Mouse (Mus musculus) left cerebral cortex, postnatal 36 days (tissue): ENCODE results near the gene Stk4. TPM values are rescaled to one million over a fixed set of nuclear protein-coding genes. Genes with fewer than 3 reads are reported as not detected.

Source experiments
- DNase-seq, 2 experiments: peaks; one replicate each; pipeline ENCODE4 v3.0.0; 2021 to 2022; ENCODE audit warnings: low spot score in 2 of 2, mixed read lengths in 1 of 2
- intact Hi-C: fragments of 180-260 bp; cut with DNase I; formaldehyde crosslinking; loops from one replicate; pipeline ENCODE4 v1.15.1; 2025
- total RNA-seq, 2 experiments: library from RNA; stranded (reverse); gene quantifications; 2 replicates each; pipeline ENCODE4 v1.2.3; 2021

Gene Stk4
- total RNA-seq, 2 experiments from 2014 or later = 31.1 to 39.7 TPM

DNA sequence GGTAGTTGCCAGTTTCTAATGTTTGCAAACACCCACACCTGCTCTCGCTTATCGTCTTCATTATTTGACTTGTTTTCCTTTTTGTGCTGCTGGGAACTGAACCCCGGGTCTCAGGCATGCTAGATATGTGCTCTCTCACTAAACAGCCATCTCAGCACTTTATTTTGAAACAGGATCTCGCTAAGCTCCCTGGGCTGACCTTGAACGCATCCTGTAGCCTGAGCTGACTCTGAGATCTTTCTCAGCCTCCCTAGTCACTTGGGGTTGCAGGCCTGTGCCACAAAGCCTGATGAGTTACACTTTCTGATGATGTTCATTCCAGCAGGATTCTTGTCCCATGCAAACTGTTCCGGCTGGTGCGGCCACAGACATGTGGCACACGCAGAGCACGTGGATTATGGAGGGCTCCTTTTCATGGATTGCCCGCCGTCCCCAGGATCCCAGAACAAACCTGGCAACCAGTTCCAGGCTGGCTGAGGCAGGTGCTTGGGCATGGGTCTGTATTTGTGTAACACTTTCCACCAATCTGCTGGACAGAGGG lies 91.5 kb downstream of the Stk4 start:
- intact Hi-C loops = no loop called here
- no peak for DNase-seq

DNA sequence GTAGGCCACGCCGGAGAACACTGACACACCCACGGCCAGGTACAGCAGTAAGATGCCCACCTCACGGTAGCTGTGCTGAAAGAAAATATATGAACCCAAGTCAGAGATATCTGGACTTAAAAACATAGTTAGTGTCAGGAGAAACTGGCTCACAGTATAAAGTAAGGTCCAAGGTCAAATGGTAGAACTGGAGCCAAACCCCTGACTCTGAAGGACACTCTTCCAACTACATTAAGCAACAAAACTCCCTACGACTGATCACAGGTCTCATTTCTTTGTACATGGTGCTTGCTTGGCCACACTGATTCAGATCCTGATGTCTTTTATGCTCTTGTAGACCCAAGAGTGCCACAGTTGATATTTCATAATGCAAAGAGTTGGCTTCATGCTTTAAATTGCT lies 94.8 kb downstream of the Stk4 start:
- intact Hi-C loops = no loop called here
- DNase-seq = no peak

- intact Hi-C loops = no loop called here
- DNase-seq = peak in 1 of 2 experiments; percentile 28
These were observed 97.8 kb downstream of the Stk4 start for GRCm38 (mm10) chr2:164167752-164168570.

GRCm38 (mm10) chr2:164168571-164168946 lies 98.4 kb downstream of the Stk4 start:
- DNase-seq = peak; percentile 50 to 62
- intact Hi-C loops = no loop called here

GRCm38 (mm10) chr2:164170326-164170725 lies 100.2 kb downstream of the Stk4 start:
- intact Hi-C loops = loop anchor here (5.0 kb wide), 1 partner anchor 33 kb away; no protein-coding TSS in a partner anchor
- DNase-seq = no peak

- DNase-seq = peak in 1 of 2 experiments; percentile 47
- intact Hi-C loops = loop anchor here (5.0 kb wide), 1 partner anchor 34 kb away; no protein-coding TSS in a partner anchor
These were observed 100.8 kb downstream of the Stk4 start, which contains the start of gene Kcns1 for GRCm38 (mm10) chr2:164170902-164171301. Kcns1 (minus strand) TSS chr2:164171113.

DNA sequence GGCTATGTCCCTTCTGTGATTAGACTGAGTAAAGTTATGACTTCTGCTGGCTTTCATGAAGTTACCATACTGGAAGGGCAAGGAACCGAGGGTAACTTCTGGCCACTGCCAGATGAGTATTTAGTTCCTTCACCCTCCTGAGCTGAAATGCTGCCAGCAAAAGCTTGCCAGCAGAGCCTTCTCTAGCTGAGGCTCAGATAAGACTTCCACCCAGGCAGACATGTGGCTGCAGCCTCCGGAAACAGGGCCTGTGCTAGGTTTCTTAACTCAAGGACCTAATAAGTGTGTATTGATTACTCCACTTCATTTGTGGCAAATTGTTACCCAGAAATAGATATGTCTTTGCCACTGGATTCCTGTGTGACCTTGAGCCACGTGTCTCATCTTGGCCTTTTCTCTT lies 103.3 kb downstream of the Stk4 start:
- DNase-seq = no peak
- intact Hi-C loops = loop anchor here (5.0 kb wide), 1 partner anchor 36 kb away; no protein-coding TSS in a partner anchor

DNA sequence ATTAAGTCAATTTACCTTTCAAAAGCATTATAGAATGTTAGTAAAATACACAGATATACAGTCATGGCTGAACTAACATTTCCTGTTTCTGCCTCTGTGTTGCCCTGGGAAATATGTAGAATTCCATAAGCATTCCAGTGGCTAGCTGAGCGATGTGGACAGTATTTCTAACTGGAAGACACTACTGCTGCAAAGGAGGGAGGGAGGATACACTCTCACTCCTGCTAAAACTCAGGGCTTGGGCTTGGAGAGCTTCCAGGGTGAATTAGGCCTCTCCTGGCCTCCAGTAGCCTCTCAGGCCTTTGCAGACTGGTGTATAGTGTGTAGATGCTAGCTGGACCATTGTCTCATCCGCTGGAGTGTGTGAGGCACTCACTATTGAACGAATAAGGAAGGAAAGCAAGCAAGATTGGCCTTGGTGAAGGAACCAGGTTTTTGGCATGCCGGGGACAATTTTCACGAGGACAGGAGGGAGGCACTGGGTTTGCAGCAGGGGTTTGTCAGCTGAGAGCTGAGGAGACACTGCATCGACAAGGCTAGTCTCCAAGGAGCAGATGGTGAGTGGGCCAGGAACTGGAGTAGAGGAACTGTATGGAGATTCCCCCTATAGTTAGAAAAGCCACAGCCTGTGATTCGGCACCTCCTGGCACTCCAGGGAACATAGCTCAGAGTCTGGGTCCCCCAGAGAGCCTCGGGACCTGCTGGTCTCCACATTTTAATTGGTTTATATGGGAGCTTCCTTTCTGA lies 104.7 kb downstream of the Stk4 start:
- intact Hi-C loops = loop anchor here (5.0 kb wide), 1 partner anchor 38 kb away; no protein-coding TSS in a partner anchor
- peak; percentile 83 to 87 for DNase-seq

GRCm38 (mm10) chr2:164175850-164176249 lies 105.7 kb downstream of the Stk4 start:
- DNase-seq = no peak
- intact Hi-C loops = no loop called here

DNA sequence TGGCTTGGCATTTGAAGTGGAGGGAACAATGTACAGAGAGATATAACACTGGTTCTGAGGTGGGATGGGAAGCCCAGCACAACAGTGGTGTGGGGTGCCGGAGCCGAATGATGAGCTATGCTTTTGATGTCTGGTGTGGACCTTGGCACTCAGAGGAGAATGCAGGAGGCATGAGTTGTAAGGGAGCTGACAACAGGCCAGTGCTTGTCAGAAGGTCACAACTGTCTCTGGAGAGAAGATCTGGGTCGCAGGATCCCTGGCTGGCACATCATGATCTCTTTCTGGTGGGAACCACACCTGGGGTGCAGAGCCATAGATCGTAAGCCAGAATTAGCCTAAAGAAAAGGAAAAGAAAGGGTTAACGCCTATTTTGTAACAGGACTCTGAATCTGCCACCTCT lies 107.7 kb downstream of the Stk4 start:
- DNase-seq = no peak
- intact Hi-C loops = no loop called here

GRCm38 (mm10) chr2:164180124-164180523 lies 110.0 kb downstream of the Stk4 start:
- intact Hi-C loops = loop anchor here (10.0 kb wide), 1 partner anchor 205 kb away; the partner anchor contains the start of gene Slpi
- no peak for DNase-seq

- intact Hi-C loops = loop anchor here (10.0 kb wide), 1 partner anchor 204 kb away; the partner anchor contains the start of gene Slpi
These were observed 110.6 kb downstream of the Stk4 start for GRCm38 (mm10) chr2:164180770-164181169.

DNA sequence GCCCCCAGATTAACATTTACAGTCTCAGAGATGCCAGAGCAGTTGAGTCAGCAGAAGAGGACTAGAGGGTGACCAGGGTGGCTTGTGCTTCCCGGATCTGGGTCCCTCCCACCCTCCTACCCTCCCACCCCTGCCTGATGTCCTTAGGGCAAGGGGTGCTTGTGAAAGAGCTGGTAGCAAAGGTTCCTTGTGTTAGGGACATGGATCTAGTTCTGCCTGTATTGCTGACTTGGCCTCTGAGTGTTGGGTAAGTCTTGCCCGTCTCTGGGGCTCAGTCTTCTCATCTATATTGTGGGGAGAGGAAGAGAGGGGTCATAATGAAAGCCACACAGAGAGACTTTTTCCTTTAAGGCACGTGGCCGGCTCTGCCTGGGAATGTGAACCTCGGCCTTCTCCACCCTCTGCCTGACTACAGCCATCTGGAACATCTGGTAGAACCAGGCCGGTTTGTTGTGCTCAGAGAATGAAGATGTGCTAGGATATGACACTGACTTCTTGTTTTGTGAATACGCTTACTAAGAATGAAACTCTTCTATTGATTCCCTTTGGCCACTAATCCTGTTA lies 112.7 kb downstream of the Stk4 start, which contains the start of gene Wfdc5:
Gene Wfdc5 (minus strand): TSS at position 51 of the 564 bp plus-strand sequence.
- intact Hi-C loops = loop anchor here (10.0 kb wide), 1 partner anchor 202 kb away; the partner anchor contains the start of gene Slpi
- no peak for DNase-seq

More at GRCm38 (mm10) chr2:164180770-164181169, 110.6 kb downstream of the Stk4 start:
- no peak for DNase-seq

GRCm38 (mm10) chr2:164183340-164183739 lies 113.2 kb downstream of the Stk4 start:
- no peak for DNase-seq
- intact Hi-C loops = loop anchor here (10.0 kb wide), 1 partner anchor 201 kb away; the partner anchor contains the start of gene Slpi

DNA sequence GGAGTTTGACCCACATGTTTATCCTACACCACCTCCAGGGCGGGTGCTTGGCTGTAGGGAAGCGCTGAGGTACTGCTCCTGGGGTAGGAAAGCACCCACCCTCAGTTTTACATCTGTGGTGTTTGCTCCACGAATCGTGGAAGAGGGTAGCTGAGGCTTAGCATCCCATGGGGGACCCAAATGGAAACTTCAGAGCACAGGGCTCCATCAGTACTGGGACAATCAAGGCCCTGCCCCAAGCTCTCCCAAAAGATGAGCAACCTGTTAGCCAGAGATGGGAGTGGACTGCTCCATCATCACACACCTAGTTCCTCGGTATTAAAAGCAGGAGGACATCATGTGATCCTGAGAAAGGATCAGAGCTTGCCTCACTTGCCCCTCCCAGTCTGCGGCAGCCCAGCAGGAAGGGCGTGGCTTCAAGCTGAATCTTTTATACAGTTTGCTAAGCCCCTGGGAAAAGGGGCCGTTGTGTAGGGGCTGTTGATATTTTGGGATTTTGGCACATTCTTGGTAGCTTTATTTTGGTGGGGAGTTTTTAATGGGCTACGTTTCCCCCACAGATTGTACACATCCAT lies 114.1 kb downstream of the Stk4 start:
- DNase-seq = no peak

DNA sequence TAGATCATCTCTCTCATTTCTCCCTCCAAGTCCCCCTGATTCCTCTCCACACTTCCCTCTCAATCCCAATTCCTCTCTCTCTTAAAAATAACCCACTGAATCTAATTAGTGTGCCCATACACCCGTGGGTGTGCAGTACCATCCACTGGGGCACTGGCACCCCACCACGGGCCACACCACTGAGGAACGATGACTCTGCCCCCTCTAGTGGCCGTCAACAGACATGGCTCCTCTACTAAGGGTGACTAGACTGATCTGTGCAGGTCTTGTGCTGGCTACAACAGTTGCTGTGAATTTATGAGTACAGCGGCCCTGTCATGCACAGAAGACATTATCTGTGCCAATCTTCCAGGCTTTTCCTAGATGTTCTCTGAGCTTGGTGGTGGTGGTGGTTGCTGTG lies 118.6 kb downstream of the Stk4 start:
- no peak for DNase-seq
- intact Hi-C loops = loop anchor here (10.0 kb wide), 1 partner anchor 196 kb away; the partner anchor contains the start of gene Slpi

More for the DNA sequence above, 114.1 kb downstream of the Stk4 start:
- intact Hi-C loops = loop anchor here (10.0 kb wide), 1 partner anchor 201 kb away; the partner anchor contains the start of gene Slpi

DNA sequence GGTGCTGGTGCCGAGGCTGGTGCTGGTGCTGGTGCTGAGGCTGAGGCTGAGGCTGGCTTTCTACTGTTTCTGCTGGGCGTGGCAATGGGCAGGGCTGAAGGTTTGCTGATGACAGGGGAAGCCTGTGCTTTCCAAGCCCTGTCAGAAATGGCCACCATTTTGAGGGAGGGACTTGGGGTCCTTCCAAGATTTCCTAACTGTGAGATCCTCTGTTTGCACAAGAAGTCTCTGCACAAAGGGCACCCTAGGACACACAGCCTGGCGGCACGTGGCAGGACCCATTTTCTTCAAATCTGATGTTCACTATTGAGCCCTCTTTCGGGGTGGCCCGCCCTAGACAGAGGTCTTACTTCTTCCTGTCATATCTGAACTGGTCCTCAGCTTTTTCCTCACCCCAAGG lies 120.5 kb downstream of the Stk4 start, which contains the start of gene Wfdc12:
Gene Wfdc12 (minus strand): TSS at position 33 of the 400 bp plus-strand sequence.
- intact Hi-C loops = no loop called here
- no peak for DNase-seq

- intact Hi-C loops = no loop called here
These were observed 122.2 kb downstream of the Stk4 start for GRCm38 (mm10) chr2:164192279-164192678.

More at GRCm38 (mm10) chr2:164192279-164192678, 122.2 kb downstream of the Stk4 start:
- no peak for DNase-seq
